In genomic region chr19:32334751-32335150, GRCm38 (mm10) we compare ENCODE assay signal across 19 mouse cellular contexts. TPM values are rescaled to one million over a fixed set of nuclear protein-coding genes. Genes with fewer than 3 reads are reported as not detected.
A peak's percentile ranks its signal among the peaks of the same experiment; 100 is the strongest.
DNase-seq lines count a peak whose midpoint lies in the region; ATAC-seq lines count a peak whose summit lies in the region.
"Had no signal": no experiment of that assay in that cellular context is flagged by ENCODE, and none has a peak within 500 bp of the region (broad histone marks: within the 10 kb centered on the region; RNA-seq: fewer than 3 reads in every experiment).

No protein-coding gene starts in this region.

- DNase-seq in frontal cortex, adult 2 months (ENCODE audit: extremely low spot score in 1 of 2, low spot score in 1 of 2) = no peak
- peak; percentile 27 for DNase-seq in brain, adult 2 months (ENCODE audit: low read depth, low spot score)
- DNase-seq in adipocyte (ENCODE audit: low spot score) = no peak
- DNase-seq: adrenal gland, adult 2 months; adrenal gland, adult 8-10 months; adrenal gland, postnatal 10 days; adrenal gland, postnatal 14 days; adrenal gland, postnatal 25 days; adrenal gland, postnatal 36 days; B cell, adult 2 months; cerebellum, adult 11 months; cerebellum, adult 11-12 months; cerebellum, adult 18-20 months; cerebellum, adult 2 months; cerebellum, adult 8-10 months had no signal

- peak; percentile 71 for ATAC-seq in frontal cortex, adult (ENCODE audit: low TSS enrichment)
- ATAC-seq: activated CD4-positive, CD25-positive, alpha-beta regulatory T cell, adult 4 months; CD4-positive, CD25-positive, alpha-beta regulatory T cell, adult 4 months; Patski had no signal

RNA-seq across cellular contexts. Expression of gene Sgms1, which starts 54.8 kb away (rescaled TPM):
- polyA plus RNA-seq in frontal cortex, adult 2 months (2012; rRNA removed) = 26.3 and 27.9 TPM in 2 replicates
